Mouse (Mus musculus): ENCODE measurements around the gene Sohlh2. TPM values are rescaled to one million over a fixed set of nuclear protein-coding genes. Genes with fewer than 3 reads are reported as not detected.

The Sohlh2 gene
- polyA plus RNA-seq, 1 experiment: not detected

GRCm38 (mm10) chr3:55246618-55247272 is 64.9 kb downstream of the Sohlh2 start:
- no peak for TF ChIP-seq POLR2A (IDR thresholded peaks at IDR 0.05; ENCODE audit: low read depth, low read length)
- TF ChIP-seq CTCF (IDR thresholded peaks at IDR 0.05; ENCODE audit: extremely low read depth, insufficient read length, insufficient replicate concordance, low read depth, low read length): no peak
- Histone ChIP-seq H3K4me3 (ENCODE audit: low read depth, low read length) (no peak overlapping the region), H3K27ac (ENCODE audit: insufficient read depth, low read depth, low read length) (no peak overlapping the region), H3K27me3 (ENCODE audit: control insufficient read depth, insufficient read depth, low read length) (peaks cover 7% of the 10 kb centered on the region), H3K4me1 (ENCODE audit: control insufficient read depth, insufficient read depth, insufficient read length, low read length) (peaks cover 2% of the 10 kb centered on the region; the same call in 1 of the 2 replicates), H3K36me3 (ENCODE audit: control insufficient read depth, insufficient read depth, low read length) (no peaks in the 10 kb centered on the region)
- WGBS: 89% methylated on average over 12 of the region's 12 CpGs

GRCm38 (mm10) chr3:55248048-55248447 is 66.2 kb downstream of the Sohlh2 start:
- no peak overlapping the region for H3K27ac ChIP-seq (ENCODE audit: insufficient read depth, low read depth, low read length)
- WGBS: 81% methylated on average over 3 of the region's 3 CpGs
- H3K27me3 ChIP-seq (ENCODE audit: control insufficient read depth, insufficient read depth, low read length): peaks cover 1% of the 10 kb centered on the region; the same call in 1 of the 2 replicates
- H3K4me1 ChIP-seq (ENCODE audit: control insufficient read depth, insufficient read depth, insufficient read length, low read length): no peaks in the 10 kb centered on the region
- H3K4me3 ChIP-seq (ENCODE audit: low read depth, low read length): no peak overlapping the region
- no peak for TF ChIP-seq POLR2A (IDR thresholded peaks at IDR 0.05; ENCODE audit: low read depth, low read length)
- no peak for TF ChIP-seq CTCF (IDR thresholded peaks at IDR 0.05; ENCODE audit: extremely low read depth, insufficient read length, insufficient replicate concordance, low read depth, low read length)
- H3K36me3 ChIP-seq (ENCODE audit: control insufficient read depth, insufficient read depth, low read length): no peaks in the 10 kb centered on the region

- no peaks in the 10 kb centered on the region for H3K27me3 ChIP-seq (ENCODE audit: control insufficient read depth, insufficient read depth, low read length)
- TF ChIP-seq CTCF (IDR thresholded peaks at IDR 0.05; ENCODE audit: extremely low read depth, insufficient read length, insufficient replicate concordance, low read depth, low read length): no peak
- no peak for TF ChIP-seq POLR2A (IDR thresholded peaks at IDR 0.05; ENCODE audit: low read depth, low read length)
- H3K36me3 ChIP-seq (ENCODE audit: control insufficient read depth, insufficient read depth, low read length): no peaks in the 10 kb centered on the region
- H3K4me1 ChIP-seq (ENCODE audit: control insufficient read depth, insufficient read depth, insufficient read length, low read length): no peaks in the 10 kb centered on the region
- 56% methylated on average over 6 of the region's 6 CpGs for WGBS
- no peak overlapping the region for H3K4me3 ChIP-seq (ENCODE audit: low read depth, low read length)
- H3K27ac ChIP-seq (ENCODE audit: insufficient read depth, low read depth, low read length): no peak overlapping the region
Observed at GRCm38 (mm10) chr3:55248508-55248907, 66.7 kb downstream of the Sohlh2 start.

- WGBS: 63% methylated on average over 2 of the region's 2 CpGs
- Histone ChIP-seq H3K36me3 (ENCODE audit: control insufficient read depth, insufficient read depth, low read length) (no peaks in the 10 kb centered on the region), H3K27me3 (ENCODE audit: control insufficient read depth, insufficient read depth, low read length) (no peaks in the 10 kb centered on the region), H3K4me3 (ENCODE audit: low read depth, low read length) (no peak overlapping the region), H3K27ac (ENCODE audit: insufficient read depth, low read depth, low read length) (no peak overlapping the region), H3K4me1 (ENCODE audit: control insufficient read depth, insufficient read depth, insufficient read length, low read length) (no peaks in the 10 kb centered on the region)
- TF ChIP-seq CTCF (IDR thresholded peaks at IDR 0.05; ENCODE audit: extremely low read depth, insufficient read length, insufficient replicate concordance, low read depth, low read length) (no peak), POLR2A (IDR thresholded peaks at IDR 0.05; ENCODE audit: low read depth, low read length) (no peak)
Observed at GRCm38 (mm10) chr3:55250631-55251030, 68.8 kb downstream of the Sohlh2 start.

Other genes with a start within 250 kb of the Sohlh2 start
- gene Ccna1, start 126.5 kb upstream of the Sohlh2 start, polyA plus RNA-seq (2012; rRNA removed): 0.20 and 0.32 TPM in 2 replicates
- 6.8 and 7.1 TPM in 2 replicates for gene Spg20, start 69.9 kb upstream of the Sohlh2 start, polyA plus RNA-seq (2012; rRNA removed)
- gene Ccdc169, start 44.7 kb upstream of the Sohlh2 start, polyA plus RNA-seq (2012; rRNA removed): not detected in 2 replicates
- gene Dclk1, start 60.3 kb downstream of the Sohlh2 start, polyA plus RNA-seq (2012; rRNA removed): 2.0 and 3.2 TPM in 2 replicates